Mouse (Mus musculus) kidney, postnatal 0 days (tissue): ENCODE measurements around the gene Scn5a. TPM values are rescaled to one million over a fixed set of nuclear protein-coding genes. Genes with fewer than 3 reads are reported as not detected.

Source experiments
- ATAC-seq: fragments of 200-750 bp; cut with Nextera tagmentation; replicated peaks from 2 replicates; pipeline ENCODE4 v1.8.0; 2017; ENCODE audit warnings: low read depth, moderate number of reproducible peaks, moderate TSS enrichment, moderate library complexity; ENCODE audit not compliant: low FRiP score
- DNase-seq: peaks from one replicate; pipeline ENCODE4 v3.0.0-alpha.2; 2016; ENCODE audit warnings: low spot score
- H3K27ac ChIP-seq: fragments of 300-500 bp; sonication (generic); 2 replicates; pipeline ENCODE4 v1.5.1; 2014; ENCODE audit warnings: mild to moderate bottlenecking
- H3K27me3 ChIP-seq: fragments of 300-500 bp; sonication (generic); 2 replicates; pipeline ENCODE4 v1.6.1; 2014; ENCODE audit warnings: low read length, mixed read lengths; ENCODE audit not compliant: insufficient read depth
- H3K36me3 ChIP-seq: fragments of 300-500 bp; sonication (generic); 2 replicates; pipeline ENCODE4 v1.6.1; 2014; ENCODE audit warnings: low read length, mixed read lengths; ENCODE audit not compliant: insufficient read depth
- H3K4me1 ChIP-seq: fragments of 300-500 bp; sonication (generic); replicated peaks from 2 replicates; pipeline ENCODE4 v1.6.1; 2014; ENCODE audit warnings: antibody characterized with exemption, low read length, mixed read lengths; ENCODE audit not compliant: insufficient read depth
- H3K4me2 ChIP-seq: fragments of 300-500 bp; sonication (generic); 2 replicates; pipeline ENCODE4 v1.6.1; 2014; ENCODE audit warnings: mild to moderate bottlenecking, low read length, moderate library complexity, mixed read lengths
- H3K4me3 ChIP-seq: fragments of 300-500 bp; sonication (generic); replicated peaks from 2 replicates; pipeline ENCODE4 v1.5.1; 2014; ENCODE audit warnings: low read depth, low read length
- H3K9ac ChIP-seq: fragments of 300-500 bp; sonication (generic); 2 replicates; pipeline ENCODE4 v1.6.1; 2014; ENCODE audit warnings: low read depth, low read length
- H3K9me3 ChIP-seq: fragments of 300-500 bp; sonication (generic); replicated peaks from 2 replicates; pipeline ENCODE4 v1.6.1; 2016; ENCODE audit warnings: low read length, inconsistent platforms, mixed read lengths
- CTCF ChIP-seq: IDR thresholded peaks from 2 replicates; pipeline ENCODE4 v1.5.1; 2016; ENCODE audit warnings: antibody characterized with exemption, low read depth, mild to moderate bottlenecking, moderate library complexity
- whole genome bisulfite sequencing: fragments of 180-500 bp; shearing (Covaris S2); extraction: QIAGEN DNeasy Blood & Tissue Kit; methylation state at CpG from one replicate; pipeline ENCODE4 v1.1.7; 2014; 5-methylcytosine and 5-hydroxymethylcytosine counted together
- polyA plus RNA-seq: library from polyadenylated mRNA; unstranded; fragments of >200 nt; fragmentation: Nextera tagmentation; extraction: Ambion mirVana; gene quantifications from 2 replicates; pipeline ENCODE4 v1.2.1, GENCODE M21; 2015

Scn5a gene
- polyA plus RNA-seq, 1 experiment from 2014 or later = 0.12 TPM

DNA sequence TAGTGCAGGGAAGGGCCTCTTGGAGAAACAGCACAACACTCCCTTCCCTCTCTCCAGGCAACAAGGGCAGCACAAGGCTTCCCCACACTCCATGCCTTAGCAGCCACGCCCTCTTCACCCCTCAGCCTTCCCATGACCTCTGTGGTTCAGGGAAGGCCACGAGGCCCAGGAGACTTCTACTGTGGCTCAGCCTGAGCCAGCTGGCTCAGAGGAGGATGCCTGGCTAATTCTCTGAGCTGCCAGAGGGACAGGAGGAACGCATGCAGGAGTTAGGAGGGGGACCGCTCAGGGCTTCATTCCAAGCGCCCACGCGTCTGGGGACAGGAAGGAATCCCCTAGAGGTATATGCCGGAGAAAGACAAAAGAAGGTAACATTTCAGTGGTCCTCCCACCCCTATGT, 17.1 kb downstream of the Scn5a start:
- ATAC-seq (no peak), DNase-seq (peak; percentile 54)
- no peak overlapping the region for H3K4me3 ChIP-seq
- no peak overlapping the region for H3K9ac ChIP-seq
- no peak overlapping the region for H3K27ac ChIP-seq
- no peak for TF ChIP-seq CTCF
- no peaks in the 10 kb centered on the region for H3K9me3 ChIP-seq
- 29% methylated on average over 8 of the region's 8 CpGs for WGBS
- no peaks in the 10 kb centered on the region for H3K36me3 ChIP-seq
- no peak overlapping the region for H3K4me2 ChIP-seq
- 0 out of 2 replicates have a peak, but pooled peaks cover 2% of the 10 kb centered on the region for H3K27me3 ChIP-seq
- no peaks in the 10 kb centered on the region; the same call in 1 of the 2 replicates for H3K4me1 ChIP-seq

DNA sequence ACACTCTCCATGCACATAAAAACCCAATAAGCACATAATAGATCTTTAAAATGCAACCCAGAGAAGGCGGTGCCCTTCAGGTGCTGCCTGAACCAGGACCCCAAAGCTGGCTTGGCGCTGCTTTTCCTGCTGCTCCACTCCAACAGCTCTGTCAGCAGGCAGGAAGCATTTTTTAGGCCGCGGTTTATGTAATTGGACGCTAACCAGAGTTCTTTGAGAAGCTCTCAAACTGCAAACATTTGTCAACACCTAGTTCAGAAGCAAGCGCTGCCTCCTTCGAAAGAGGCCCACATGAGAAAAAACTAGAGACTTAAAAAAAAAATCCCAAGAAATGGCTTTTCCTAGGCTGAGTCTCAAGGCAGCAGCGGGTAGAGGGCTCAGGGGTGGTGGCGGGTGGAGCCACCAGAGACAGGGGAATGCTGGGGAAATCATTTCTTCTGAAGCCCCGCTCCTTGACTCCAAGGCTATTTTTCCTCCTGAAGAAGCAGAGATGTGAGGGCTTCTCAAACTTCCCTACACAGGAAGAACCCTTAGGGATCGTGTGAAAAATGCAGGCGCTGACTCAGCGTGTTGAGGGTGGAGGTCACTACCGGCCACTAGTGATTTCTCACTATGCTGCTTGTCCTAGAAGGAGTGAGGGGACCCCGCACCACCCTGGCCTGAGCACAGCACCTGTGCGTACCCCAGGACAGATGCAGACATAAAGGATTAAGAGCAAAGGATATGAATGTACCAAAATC, 19.1 kb downstream of the Scn5a start:
- 62% methylated on average over 16 of the region's 16 CpGs for WGBS
- no peaks in the 10 kb centered on the region; the same call in 1 of the 2 replicates for H3K4me1 ChIP-seq

GRCm38 (mm10) chr9:119558119-119558854, 20.5 kb downstream of the Scn5a start:
- 33% methylated on average over 12 of the region's 12 CpGs for WGBS
- TF ChIP-seq CTCF = peak; percentile 77
- H3K4me3 ChIP-seq = no peak overlapping the region
- no peaks in the 10 kb centered on the region for H3K36me3 ChIP-seq
- no peak overlapping the region for H3K27ac ChIP-seq
- no peaks in the 10 kb centered on the region; the same call in 1 of the 2 replicates for H3K4me1 ChIP-seq
- H3K4me2 ChIP-seq = no peak overlapping the region
- DNase-seq (peak; percentile 33), ATAC-seq (no peak)
- H3K9ac ChIP-seq = no peak overlapping the region
- no peaks in the 10 kb centered on the region for H3K9me3 ChIP-seq
- H3K27me3 ChIP-seq = no peaks in the 10 kb centered on the region

More for the DNA sequence above, 19.1 kb downstream of the Scn5a start:
- Histone ChIP-seq H3K36me3 (no peaks in the 10 kb centered on the region), H3K27me3 (0 out of 2 replicates have a peak, but pooled peaks cover 2% of the 10 kb centered on the region), H3K4me2 (no peak overlapping the region), H3K4me3 (no peak overlapping the region), H3K9me3 (no peaks in the 10 kb centered on the region), H3K9ac (no peak overlapping the region), H3K27ac (0 out of 2 replicates have a peak overlapping the region, but pooled peaks have one; percentile 11)
- DNase-seq (peak; percentile 17), ATAC-seq (no peak)
- TF ChIP-seq CTCF = no peak

DNA sequence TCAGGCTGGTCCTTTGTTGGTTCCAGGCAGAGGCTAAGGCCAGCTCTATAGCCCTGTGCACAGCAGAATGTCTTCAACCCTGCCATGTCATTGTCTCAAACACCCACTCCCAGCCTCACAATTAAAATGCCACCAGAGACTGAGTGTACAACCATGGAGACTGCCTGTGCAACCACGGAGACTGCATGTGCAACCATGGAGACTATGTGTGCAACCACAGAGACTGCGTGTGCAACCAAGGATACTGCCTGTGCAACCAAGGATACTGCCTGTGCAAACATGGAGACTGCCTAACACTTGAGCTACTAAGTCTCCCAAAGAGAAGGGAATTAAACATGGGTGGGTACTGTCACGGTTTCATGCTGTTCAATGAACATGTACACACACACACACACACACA, 22.8 kb downstream of the Scn5a start:
- DNase-seq = no peak
- H3K4me2 ChIP-seq = no peak overlapping the region
- H3K27ac ChIP-seq = no peak overlapping the region
- TF ChIP-seq CTCF = no peak
- no peak for ATAC-seq
- no peak overlapping the region for H3K4me3 ChIP-seq
- H3K4me1 ChIP-seq = no peaks in the 10 kb centered on the region
- H3K27me3 ChIP-seq = no peaks in the 10 kb centered on the region
- H3K9ac ChIP-seq = no peak overlapping the region
- 91% methylated on average over 3 of the region's 3 CpGs for WGBS
- H3K36me3 ChIP-seq = no peaks in the 10 kb centered on the region
- H3K9me3 ChIP-seq = no peaks in the 10 kb centered on the region

GRCm38 (mm10) chr9:119547528-119547927, 31.3 kb downstream of the Scn5a start:
- Histone ChIP-seq H3K4me2 (no peak overlapping the region), H3K36me3 (no peaks in the 10 kb centered on the region), H3K27me3 (no peaks in the 10 kb centered on the region), H3K9me3 (no peaks in the 10 kb centered on the region), H3K4me1 (no peaks in the 10 kb centered on the region), H3K9ac (no peak overlapping the region), H3K27ac (peak overlapping the region; percentile 10; the same call in 1 of the 2 replicates), H3K4me3 (no peak overlapping the region)
- 30% methylated on average over 12 of the region's 12 CpGs for WGBS
- peak; percentile 57 for DNase-seq
- no peak for TF ChIP-seq CTCF
- 0 out of 2 replicates have a peak, but pooled peaks have one; percentile 21 for ATAC-seq

- H3K4me3 ChIP-seq = no peak overlapping the region
- ATAC-seq (no peak; the same call in 1 of the 2 replicates), DNase-seq (no peak)
- H3K4me1 ChIP-seq = no peaks in the 10 kb centered on the region
- H3K36me3 ChIP-seq = no peaks in the 10 kb centered on the region
- 27% methylated on average over 8 of the region's 8 CpGs for WGBS
- no peak for TF ChIP-seq CTCF
- no peak overlapping the region for H3K4me2 ChIP-seq
- no peaks in the 10 kb centered on the region for H3K9me3 ChIP-seq
- H3K27me3 ChIP-seq = no peaks in the 10 kb centered on the region
- no peak overlapping the region for H3K9ac ChIP-seq
- H3K27ac ChIP-seq = peak overlapping the region; percentile 10; the same call in 1 of the 2 replicates
Observed at GRCm38 (mm10) chr9:119547128-119547527, 31.7 kb downstream of the Scn5a start.
